Mouse (Mus musculus) stomach, postnatal 0 days (tissue): ENCODE results near the gene Sulf2. TPM values are rescaled to one million over a fixed set of nuclear protein-coding genes. Genes with fewer than 3 reads are reported as not detected.

Source experiments
- ATAC-seq: fragments of 200-750 bp; cut with Nextera tagmentation; 2 replicates; pipeline ENCODE4 v1.8.0; 2017; ENCODE audit not compliant: low FRiP score, low TSS enrichment
- DNase-seq: peaks from one replicate; pipeline ENCODE4 v3.0.0-alpha.2; 2016; ENCODE audit warnings: low spot score
- H3K27ac ChIP-seq: fragments of 300-500 bp; sonication (generic); replicated peaks from 2 replicates; pipeline ENCODE4 v1.5.1; 2014; ENCODE audit warnings: mild to moderate bottlenecking, control low read depth
- H3K27me3 ChIP-seq: fragments of 300-500 bp; sonication (generic); 2 replicates; pipeline ENCODE4 v1.6.1; 2014; ENCODE audit warnings: low read length; ENCODE audit not compliant: control insufficient read depth, insufficient read depth
- H3K36me3 ChIP-seq: fragments of 300-500 bp; sonication (generic); 2 replicates; pipeline ENCODE4 v1.6.1; 2014; ENCODE audit warnings: low read length, mixed read lengths; ENCODE audit not compliant: control insufficient read depth, insufficient read depth
- H3K4me1 ChIP-seq: fragments of 300-500 bp; sonication (generic); replicated peaks from 2 replicates; pipeline ENCODE4 v1.6.1; 2014; ENCODE audit warnings: antibody characterized with exemption; ENCODE audit not compliant: control insufficient read depth, insufficient read depth
- H3K4me2 ChIP-seq: fragments of 300-500 bp; sonication (generic); replicated peaks from 2 replicates; pipeline ENCODE4 v1.6.1; 2014; ENCODE audit warnings: low read depth, mild to moderate bottlenecking, control low read depth, moderate library complexity
- H3K4me3 ChIP-seq: fragments of 300-500 bp; sonication (generic); 2 replicates; pipeline ENCODE4 v1.5.1; 2014; ENCODE audit warnings: low read depth, low read length, control low read depth
- H3K9ac ChIP-seq: fragments of 300-500 bp; sonication (generic); 2 replicates; pipeline ENCODE4 v1.6.1; 2014; ENCODE audit warnings: mild to moderate bottlenecking, low read length, control low read depth, mixed read lengths
- H3K9me3 ChIP-seq: fragments of 300-500 bp; sonication (generic); 2 replicates; pipeline ENCODE4 v1.6.1; 2016; ENCODE audit warnings: low read length; ENCODE audit not compliant: control insufficient read depth
- CTCF ChIP-seq: IDR thresholded peaks from 2 replicates; pipeline ENCODE4 v1.5.1; 2016; ENCODE audit warnings: antibody characterized with exemption, low read depth, mild to moderate bottlenecking, moderate library complexity
- EP300 ChIP-seq: optimal IDR thresholded peaks from 2 replicates; pipeline ENCODE3; 2016; ENCODE audit warnings: antibody characterized with exemption
- WGBS: fragments of 180-500 bp; shearing (Covaris S2); extraction: QIAGEN DNeasy Blood & Tissue Kit; methylation state at CpG from one replicate; pipeline ENCODE4 v1.1.7; 2014; 5-methylcytosine and 5-hydroxymethylcytosine counted together
- polyA plus RNA-seq: library from polyadenylated mRNA; unstranded; fragments of >200 nt; fragmentation: Nextera tagmentation; extraction: Ambion mirVana; gene quantifications from 2 replicates; pipeline ENCODE4 v1.2.1, GENCODE M21; 2015

Sulf2 gene
- polyA plus RNA-seq, 1 experiment from 2014 or later: 49.1 TPM

GRCm38 (mm10) chr2:166154749-166155453 is 562 bp downstream of the Sulf2 start:
- Histone ChIP-seq H3K4me3 (peak overlapping the region; percentile 71), H3K36me3 (no peaks in the 10 kb centered on the region), H3K9me3 (no peaks in the 10 kb centered on the region), H3K9ac (peak overlapping the region; percentile 83), H3K27ac (peak overlapping the region; percentile 91), H3K27me3 (no peaks in the 10 kb centered on the region), H3K4me2 (peak overlapping the region; percentile 96), H3K4me1 (peaks cover 3% of the 10 kb centered on the region)
- WGBS: 2% methylated on average over 81 of the region's 95 CpGs
- peak; percentile 8; the same call in 1 of the 2 replicates for ATAC-seq
- TF ChIP-seq CTCF: no peak
- TF ChIP-seq EP300: no peak
- DNase-seq: peak; percentile 64

GRCm38 (mm10) chr2:166153891-166154711 is 1.4 kb downstream of the Sulf2 start:
- H3K27me3 ChIP-seq: no peaks in the 10 kb centered on the region
- ATAC-seq: peak; percentile 4; the same call in 1 of the 2 replicates
- no peaks in the 10 kb centered on the region for H3K9me3 ChIP-seq
- H3K4me1 ChIP-seq: peaks cover 7% of the 10 kb centered on the region
- WGBS: under 1% methylated on average over 49 of the region's 51 CpGs
- peak overlapping the region; percentile 91 for H3K27ac ChIP-seq
- no peaks in the 10 kb centered on the region for H3K36me3 ChIP-seq
- peak overlapping the region; percentile 71 for H3K4me3 ChIP-seq
- peak overlapping the region; percentile 83 for H3K9ac ChIP-seq
- peak; percentile 65 for DNase-seq
- TF ChIP-seq CTCF (no peak), EP300 (no peak)
- peak overlapping the region; percentile 96 for H3K4me2 ChIP-seq

DNA sequence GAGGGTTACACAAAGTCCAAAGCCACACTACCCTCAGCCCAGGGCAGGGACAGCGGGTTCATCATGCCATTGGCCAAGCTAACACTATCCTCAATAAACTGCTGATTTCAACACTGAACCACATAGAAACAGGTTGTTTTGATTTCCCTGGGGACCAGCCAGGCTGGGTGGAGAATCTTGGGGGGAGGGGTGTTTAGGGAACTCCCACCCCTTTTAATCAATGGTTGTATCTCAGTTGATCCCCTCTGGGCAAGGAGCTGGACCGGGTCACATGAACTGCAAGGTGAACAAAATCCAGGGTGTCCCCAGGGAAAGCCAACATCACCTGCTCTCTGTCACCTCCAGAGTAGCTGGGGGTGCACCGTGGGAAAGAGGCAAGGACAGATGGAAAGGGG is 2.1 kb downstream of the Sulf2 start:
- Histone ChIP-seq H3K9me3 (no peaks in the 10 kb centered on the region), H3K4me3 (peak overlapping the region; percentile 71), H3K4me2 (peak overlapping the region; percentile 96), H3K27ac (peak overlapping the region; percentile 91), H3K36me3 (no peaks in the 10 kb centered on the region), H3K27me3 (no peaks in the 10 kb centered on the region), H3K9ac (peak overlapping the region; percentile 83; the same call in 1 of the 2 replicates), H3K4me1 (peaks cover 12% of the 10 kb centered on the region)
- TF ChIP-seq EP300 (no peak), CTCF (no peak)
- no peak for DNase-seq
- 0 out of 2 replicates have a peak, but pooled peaks have one; percentile 8 for ATAC-seq
- 35% methylated on average over 3 of the region's 3 CpGs for WGBS

- Histone ChIP-seq H3K36me3 (no peaks in the 10 kb centered on the region), H3K4me1 (peaks cover 17% of the 10 kb centered on the region), H3K4me3 (peak overlapping the region; percentile 71; the same call in 1 of the 2 replicates), H3K9ac (0 out of 2 replicates have a peak overlapping the region, but pooled peaks have one; percentile 9), H3K9me3 (no peaks in the 10 kb centered on the region), H3K4me2 (peak overlapping the region; percentile 96), H3K27me3 (no peaks in the 10 kb centered on the region), H3K27ac (peak overlapping the region; percentile 91)
- TF ChIP-seq CTCF (no peak), EP300 (no peak)
- ATAC-seq: peak; percentile 3; the same call in 1 of the 2 replicates
- WGBS: 63% methylated on average over 11 of the region's 11 CpGs
- peak; percentile 48 for DNase-seq
These were observed 2.6 kb downstream of the Sulf2 start for GRCm38 (mm10) chr2:166152734-166153398.

DNA sequence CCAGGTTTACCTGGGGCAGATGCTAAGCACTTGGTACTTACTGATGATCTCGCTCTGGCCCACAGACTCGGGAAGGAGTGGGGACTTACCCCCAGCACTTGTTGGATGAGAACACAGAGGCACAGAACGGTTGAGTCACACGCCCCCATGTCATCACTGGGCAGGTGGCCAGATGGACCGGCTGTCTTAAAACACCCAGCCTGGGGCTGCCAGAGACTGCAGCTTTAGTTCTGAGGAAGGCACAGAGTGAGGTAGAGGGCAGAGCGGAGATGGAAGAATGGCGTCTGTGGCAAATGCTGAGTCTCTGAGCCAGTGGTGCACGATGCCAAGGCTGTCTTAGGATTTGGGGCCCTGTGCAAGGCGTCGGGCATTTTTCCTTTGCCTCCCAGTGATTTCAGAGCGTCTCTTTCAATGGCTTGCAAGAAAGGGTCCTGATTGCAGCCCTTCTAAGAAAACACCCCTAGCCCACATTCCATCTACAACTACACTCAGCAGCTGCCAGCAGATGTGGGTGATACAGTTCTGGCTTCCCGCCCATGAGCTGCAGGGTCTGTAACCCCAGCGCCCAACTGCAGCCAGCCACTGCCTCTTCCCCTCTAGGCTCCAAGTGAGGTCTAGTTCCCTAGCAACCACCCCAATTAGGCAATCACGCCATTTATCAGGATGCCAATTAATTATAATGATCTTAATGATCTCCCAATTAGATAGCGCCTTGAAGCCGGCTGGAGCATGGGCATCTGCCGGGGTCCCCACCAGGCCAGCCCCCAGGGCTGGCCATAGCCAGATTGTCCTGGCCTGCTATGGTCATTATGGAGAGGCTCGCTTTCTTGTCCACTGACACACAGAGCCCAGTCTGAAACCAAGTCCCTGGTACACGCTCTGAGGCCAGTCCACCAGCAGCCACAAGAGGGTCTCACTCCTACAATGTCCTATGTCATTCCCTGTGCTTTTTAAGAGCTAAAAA is 3.7 kb downstream of the Sulf2 start:
- Histone ChIP-seq H3K4me2 (0 out of 2 replicates have a peak overlapping the region, but pooled peaks have one; percentile 5), H3K4me3 (no peak overlapping the region), H3K27me3 (no peaks in the 10 kb centered on the region), H3K9ac (no peak overlapping the region), H3K4me1 (peaks cover 21% of the 10 kb centered on the region), H3K27ac (peak overlapping the region; percentile 46; the same call in 1 of the 2 replicates), H3K9me3 (no peaks in the 10 kb centered on the region), H3K36me3 (no peaks in the 10 kb centered on the region)
- TF ChIP-seq EP300 (no peak), CTCF (peak; percentile 43)
- DNase-seq (peak; percentile 68), ATAC-seq (peak; percentile 4; the same call in 1 of the 2 replicates)
- 48% methylated on average over 19 of the region's 19 CpGs for WGBS
